Mouse (Mus musculus) brain, embryonic 14.5 days (tissue): ENCODE measurements around the gene Slco1a5. TPM values are rescaled to one million over a fixed set of nuclear protein-coding genes. Genes with fewer than 3 reads are reported as not detected.
"Not testable (repeated sequence)": the region's sequence is repeated elsewhere in the genome, so short reads cannot be mapped to it uniquely, and the experiment has no call there.

ENCODE experiments used
- DNase-seq: peaks from one replicate; pipeline ENCODE4 v3.0.0-alpha.2; 2011; ENCODE audit warnings: low read depth
- CTCF ChIP-seq: fragments of 200-500 bp; IDR thresholded peaks from 2 replicates; pipeline ENCODE4 v1.5.1; 2012; ENCODE audit warnings: inconsistent platforms, mild to moderate bottlenecking, moderate library complexity, borderline replicate concordance; ENCODE audit not compliant: insufficient read depth, insufficient read length; ENCODE audit errors: extremely low read depth
- POLR2A ChIP-seq: fragments of 200-500 bp; IDR thresholded peaks from 2 replicates; pipeline ENCODE4 v1.6.1; 2012; ENCODE audit warnings: mild to moderate bottlenecking, inconsistent platforms, borderline replicate concordance; ENCODE audit not compliant: poor library complexity, insufficient read depth, insufficient read length, severe bottlenecking; ENCODE audit errors: extremely low read depth
- polyA plus RNA-seq: library from polyadenylated mRNA; depleted of rRNA; stranded (reverse); fragments of >200 nt; gene quantifications from 2 replicates; pipeline ENCODE4 v1.2.3, GENCODE M21; 2012; rRNA removed

Gene Slco1a5
- polyA plus RNA-seq = 0.16 and 0.25 TPM in 2 replicates

DNA sequence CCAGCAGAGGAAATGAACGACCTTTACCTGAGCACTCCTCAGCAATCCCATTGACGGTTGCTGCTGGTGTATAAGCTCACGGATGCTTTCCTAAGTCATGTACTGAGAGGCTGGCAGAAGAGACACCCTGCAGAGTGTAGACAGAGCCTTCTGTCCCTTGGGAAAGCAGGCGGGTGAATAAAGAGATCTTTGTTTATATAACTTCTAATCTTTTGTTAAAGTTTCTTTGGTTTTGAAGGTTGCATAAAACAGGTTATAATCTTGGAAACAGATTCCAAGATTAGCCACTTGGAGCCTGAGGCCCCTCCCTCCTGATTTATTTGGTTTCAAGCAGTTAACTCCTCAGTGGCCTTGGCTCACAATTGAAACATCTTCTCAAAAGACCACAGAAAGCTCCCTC is at the start of gene Slco1a5:
TSS of gene Slco1a5 (minus strand) at position 101 of the 400 bp plus-strand sequence.
- no peak for DNase-seq
- TF ChIP-seq POLR2A = no peak
- TF ChIP-seq CTCF = no peak

DNA sequence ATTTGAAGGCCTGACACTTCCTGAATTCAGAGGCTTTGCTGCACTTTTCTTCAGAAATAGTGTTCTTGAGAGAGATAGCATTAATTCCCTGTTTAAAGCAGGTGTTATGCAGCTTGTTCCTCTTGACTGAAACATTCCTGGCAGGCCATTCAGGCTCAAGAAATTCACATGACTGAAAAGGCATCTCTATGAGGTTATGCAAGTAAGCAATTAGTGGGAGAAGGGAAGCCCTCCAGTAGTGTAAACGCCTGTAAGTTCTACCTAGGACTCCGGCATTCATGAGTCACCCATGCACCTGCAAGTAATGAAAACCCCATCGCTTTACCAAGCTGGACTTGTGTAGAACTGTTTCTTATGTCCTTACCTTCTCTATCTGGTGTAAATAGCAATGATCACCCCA is 46.8 kb upstream of the Slco1a5 start:
- DNase-seq = no peak
- TF ChIP-seq CTCF = no peak
- no peak for TF ChIP-seq POLR2A

- TF ChIP-seq POLR2A = no peak
- no peak for TF ChIP-seq CTCF
- no peak for DNase-seq
Observed at GRCm38 (mm10) chr6:142367565-142367964, 44.8 kb upstream of the Slco1a5 start.

- TF ChIP-seq POLR2A = no peak
- TF ChIP-seq CTCF = no peak
- DNase-seq = no peak
Observed at GRCm38 (mm10) chr6:142366473-142367018, 43.8 kb upstream of the Slco1a5 start.

DNA sequence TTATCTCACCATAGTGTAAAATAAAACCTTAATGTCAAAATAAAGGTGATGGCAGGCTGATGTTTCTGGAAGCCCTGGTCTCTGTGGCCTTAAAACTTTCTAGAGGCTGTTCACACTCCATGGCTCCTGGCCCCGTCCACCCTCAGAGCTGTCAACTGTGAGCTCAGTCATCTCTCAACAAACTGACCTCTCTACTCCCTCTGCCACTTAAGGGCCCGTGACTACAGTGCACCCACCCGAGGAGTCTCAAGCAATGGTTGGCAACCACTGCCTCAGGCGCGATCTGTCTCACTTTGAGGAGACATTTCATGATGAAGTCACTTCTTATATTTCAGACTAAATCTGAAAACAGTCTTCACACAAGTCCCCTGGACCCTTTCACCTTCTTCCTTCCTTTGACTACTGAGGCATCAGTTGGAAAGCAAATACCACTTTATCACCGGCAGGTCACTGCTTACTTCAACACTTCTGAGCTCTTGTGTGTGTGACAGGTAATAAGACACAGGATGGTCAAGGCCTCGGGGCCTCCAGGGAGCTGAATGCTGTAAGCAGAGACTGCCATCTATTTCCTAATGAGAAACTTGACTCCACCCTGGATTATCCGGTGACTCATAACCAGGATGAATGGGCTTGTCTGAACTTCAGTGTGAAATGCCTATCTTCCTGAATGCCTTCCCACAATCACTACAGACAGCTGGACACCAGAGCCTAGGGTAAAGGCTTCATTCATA is 43.1 kb upstream of the Slco1a5 start:
- DNase-seq = no peak
- no peak for TF ChIP-seq POLR2A
- no peak for TF ChIP-seq CTCF

DNA sequence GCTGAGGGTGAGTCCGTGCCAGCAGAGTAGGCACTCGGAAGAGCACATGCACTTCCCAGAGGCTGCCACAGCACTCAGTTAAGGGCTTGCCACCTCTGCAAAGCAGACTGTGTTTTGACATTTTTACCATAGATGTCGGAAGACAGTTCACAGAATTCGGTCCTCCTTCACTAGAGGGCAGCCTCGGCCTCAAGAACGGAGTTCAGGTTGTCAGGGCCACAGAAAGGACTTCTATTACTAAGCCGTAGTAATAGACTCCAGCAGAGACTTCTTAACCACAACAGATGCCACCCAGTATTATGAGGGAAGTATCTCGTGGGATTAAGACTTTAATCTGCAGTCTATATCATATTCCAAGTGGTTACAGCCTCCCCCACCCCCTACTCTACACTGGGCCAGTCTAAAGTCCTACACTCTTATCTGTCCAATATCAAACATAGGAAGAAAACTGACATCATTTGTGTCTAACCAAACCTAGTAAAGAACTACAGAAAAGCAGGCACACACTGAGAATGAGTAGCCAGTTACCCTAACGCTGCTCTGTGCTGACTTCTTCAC is 40.3 kb upstream of the Slco1a5 start:
- TF ChIP-seq POLR2A (no peak), CTCF (peak; percentile 42; the same call in 1 of the 2 replicates)
- DNase-seq = peak; percentile 35

GRCm38 (mm10) chr6:142362036-142362435 is 39.3 kb upstream of the Slco1a5 start:
- no peak for TF ChIP-seq CTCF
- no peak for TF ChIP-seq POLR2A

GRCm38 (mm10) chr6:142357106-142357505 is 34.3 kb upstream of the Slco1a5 start:
- no peak for TF ChIP-seq CTCF
- TF ChIP-seq POLR2A = no peak
- no peak for DNase-seq

More at GRCm38 (mm10) chr6:142362036-142362435, 39.3 kb upstream of the Slco1a5 start:
- no peak for DNase-seq

- not testable (repeated sequence) for DNase-seq
Observed at GRCm38 (mm10) chr6:142352099-142352498, 29.3 kb upstream of the Slco1a5 start.

DNA sequence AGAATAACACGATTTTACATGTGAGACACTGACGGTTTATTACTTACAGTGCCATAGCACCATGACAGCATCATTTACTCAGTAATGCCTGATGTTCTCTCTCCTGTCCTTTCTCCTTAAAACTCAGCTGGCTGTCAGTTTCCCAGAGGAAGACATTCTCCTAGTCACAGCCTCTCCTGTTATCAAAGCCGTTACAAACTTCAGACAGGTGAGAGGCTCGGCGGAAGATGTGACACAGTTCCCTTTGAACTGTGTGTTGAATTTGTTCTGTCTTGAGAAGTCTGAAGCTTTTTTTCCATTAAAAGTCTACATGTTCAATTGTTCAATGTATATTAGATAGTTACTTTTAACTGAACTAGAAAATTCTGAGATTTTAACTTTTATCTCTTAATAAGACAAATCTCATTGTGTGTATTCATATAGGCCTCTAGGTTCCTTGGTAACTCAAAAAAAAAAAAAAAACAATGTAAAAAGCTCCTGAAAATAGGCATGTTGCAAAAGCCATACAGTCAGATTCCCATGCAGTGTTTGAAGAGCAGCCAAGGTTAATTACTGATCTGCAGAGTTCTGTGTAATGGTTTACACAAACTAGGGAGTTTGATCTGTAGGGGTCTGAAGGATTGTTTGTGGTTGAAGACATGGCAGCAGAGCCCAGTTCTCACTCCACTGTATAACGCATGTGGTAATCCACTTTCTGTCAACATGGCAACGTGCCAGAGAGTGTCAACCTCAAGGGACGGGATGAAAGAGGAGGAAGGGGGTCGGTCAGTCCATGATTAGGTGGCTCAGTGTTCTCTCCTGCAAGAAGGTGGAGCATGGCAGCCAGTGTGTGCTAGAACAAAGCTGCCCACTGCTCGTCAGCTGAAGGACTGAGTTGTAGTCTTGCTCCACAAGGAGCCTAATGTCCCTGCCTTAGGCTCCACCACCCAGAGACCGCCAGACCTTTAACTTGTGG is 24.9 kb upstream of the Slco1a5 start:
- TF ChIP-seq CTCF (no peak), POLR2A (no peak)
- DNase-seq = peak; percentile 11
